Mouse (Mus musculus): ENCODE data around the gene Ska3.
"Not testable (repeated sequence)": the region's sequence is repeated elsewhere in the genome, so short reads cannot be mapped to it uniquely, and the experiment has no call there.

The Ska3 gene

DNA sequence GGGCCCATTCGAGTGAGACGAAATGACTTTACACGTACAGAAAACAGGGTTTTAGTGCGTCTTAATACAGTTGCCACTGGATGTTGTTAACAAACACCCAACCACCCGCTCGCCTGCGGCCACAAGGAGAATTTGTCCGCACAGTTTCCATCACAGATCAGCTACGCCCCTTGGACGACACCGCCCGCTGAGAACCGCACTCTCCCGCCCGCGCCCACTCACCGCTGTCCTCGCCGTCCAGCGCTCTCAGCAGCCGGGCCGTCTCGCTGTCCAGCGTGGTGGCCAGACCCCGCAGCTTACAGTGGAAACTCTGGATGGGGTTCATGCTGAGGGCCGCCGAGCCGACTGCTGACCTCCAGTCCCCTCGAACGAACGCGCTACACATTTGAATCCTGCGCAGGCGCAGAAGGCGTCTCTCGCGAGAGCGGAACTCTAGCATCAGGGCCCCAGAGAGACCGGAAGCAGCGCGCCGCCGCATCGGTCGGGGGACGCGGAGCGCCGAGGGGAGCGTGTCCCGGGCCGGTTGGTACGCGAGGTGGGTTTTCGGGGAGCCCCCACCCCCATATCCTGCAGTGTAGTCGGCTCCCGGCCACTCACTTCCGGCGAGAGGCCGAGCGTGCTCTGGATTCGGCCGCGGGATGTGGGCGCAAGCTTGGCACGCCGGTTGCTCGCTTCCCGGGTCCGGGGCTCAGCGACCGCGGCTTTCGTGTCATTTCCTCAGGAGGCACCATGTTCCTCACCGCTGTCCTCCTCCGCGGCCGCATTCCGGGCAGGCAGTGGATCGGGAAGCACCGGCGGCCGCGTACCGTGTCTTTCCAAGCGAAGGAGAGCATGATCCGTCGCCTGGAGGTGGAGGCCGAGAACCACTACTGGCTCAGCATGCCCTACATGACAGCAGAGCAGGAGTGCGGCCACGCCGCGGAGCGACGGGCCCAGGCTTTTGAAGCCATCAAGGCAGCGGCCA, at the start of gene Ska3, which contains the start of gene Mrpl57:
Gene Ska3, minus strand, starts transcription at position 398 of the 964 bp plus-strand sequence.
Gene Mrpl57, plus strand, starts transcription at position 447 of the 964 bp plus-strand sequence.
- DNase-seq (ENCODE audit: low read depth, low spot score), result peak; percentile 55

DNA sequence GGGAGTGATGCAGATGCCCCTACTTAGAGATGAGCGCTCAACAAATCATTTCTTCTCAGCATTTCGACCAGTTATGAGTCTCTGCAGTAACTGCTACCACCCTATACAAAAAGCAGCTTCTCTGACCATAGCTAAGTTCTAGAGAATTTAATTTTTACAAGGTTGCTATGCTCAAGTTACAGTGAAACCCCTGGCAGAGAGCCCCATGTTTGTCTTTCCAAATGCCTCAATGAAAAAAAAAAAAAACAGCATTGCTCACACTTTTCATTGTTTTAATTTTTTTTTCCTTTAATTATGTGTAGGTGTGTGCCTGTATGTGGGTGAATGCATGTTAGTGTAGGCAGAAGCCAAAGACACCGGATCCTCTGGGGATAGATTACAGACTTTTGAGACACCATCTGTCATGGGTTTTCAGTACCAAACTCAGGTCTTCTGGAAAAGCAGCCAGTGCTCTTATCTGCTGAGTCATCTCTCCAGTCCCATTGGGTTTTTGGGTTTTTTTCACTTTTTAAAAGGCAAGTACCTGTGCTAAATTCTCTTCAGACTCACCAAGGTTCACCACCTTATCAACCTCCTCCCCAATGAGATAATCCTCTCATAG, 40.8 kb upstream of the Ska3 start:
- DNase-seq (ENCODE audit: low read depth, low spot score), result peak; percentile 61

DNA sequence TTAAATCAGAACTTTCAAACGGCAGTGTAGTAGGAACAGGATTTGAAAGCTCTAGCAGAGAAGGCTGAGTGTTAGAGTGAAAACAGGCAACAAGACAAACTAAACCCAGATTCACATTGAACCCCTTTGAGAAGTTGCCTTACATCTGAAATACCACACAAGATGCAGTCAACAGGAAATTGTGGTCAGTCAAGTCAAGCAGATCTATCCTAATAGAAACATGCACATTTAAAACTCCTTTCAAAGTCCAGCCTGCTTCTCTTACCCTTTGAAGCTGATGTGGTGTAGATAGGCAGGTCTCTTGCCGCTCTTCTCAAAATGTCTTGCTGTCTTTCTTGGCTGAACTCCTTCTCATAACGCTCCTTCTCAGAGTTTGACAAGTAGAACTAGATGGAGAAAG, 39.3 kb upstream of the Ska3 start:
- no peak for DNase-seq (ENCODE audit: low read depth, low spot score)

GRCm38 (mm10) chr14:57863129-57863528, 37.1 kb upstream of the Ska3 start:
- no peak for DNase-seq (ENCODE audit: low read depth, low spot score)

- DNase-seq (ENCODE audit: low read depth, low spot score), result no peak
Measured at GRCm38 (mm10) chr14:57861987-57862412, 36.0 kb upstream of the Ska3 start.

GRCm38 (mm10) chr14:57859520-57859919, 33.5 kb upstream of the Ska3 start:
- no peak for DNase-seq (ENCODE audit: low read depth, low spot score)

DNA sequence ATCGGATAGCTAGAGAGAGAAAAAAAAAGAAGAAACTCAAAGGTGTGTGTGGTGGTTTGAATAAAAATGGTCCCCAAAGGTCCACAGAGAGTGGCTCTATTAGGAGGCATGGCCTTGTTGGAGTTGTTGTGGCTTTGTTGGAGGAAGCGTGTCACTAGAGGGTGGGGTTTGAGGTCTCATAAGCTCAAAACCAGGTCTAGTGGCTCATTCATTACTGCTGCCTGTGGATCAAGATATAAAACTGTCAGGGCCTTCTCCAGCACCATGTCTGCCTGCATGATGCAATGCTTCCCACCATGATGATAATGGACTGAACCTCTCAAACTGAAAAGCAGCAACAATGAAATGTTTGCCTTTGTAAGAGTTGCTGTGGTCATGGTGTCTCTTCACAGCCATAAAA, 32.6 kb upstream of the Ska3 start:
- no peak for DNase-seq (ENCODE audit: low read depth, low spot score)

DNA sequence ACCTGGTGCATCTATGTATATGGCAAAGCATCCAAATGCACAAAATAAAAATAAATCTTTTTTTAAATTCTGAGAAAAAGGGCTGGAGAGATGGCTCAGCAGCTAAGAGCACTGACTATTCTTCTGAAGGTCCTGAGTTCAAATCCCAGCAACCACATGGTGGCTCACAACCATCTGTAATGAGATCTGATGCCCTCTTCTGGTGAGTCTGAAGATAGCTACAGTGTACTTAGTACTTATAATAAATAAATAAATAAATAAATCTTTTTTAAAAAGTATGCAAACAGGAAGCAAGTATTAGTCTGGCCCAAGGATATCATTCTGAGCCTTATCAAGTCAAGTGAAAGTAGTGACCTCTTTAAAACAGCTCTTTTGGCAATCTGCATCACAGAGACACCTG, 30.1 kb upstream of the Ska3 start:
- DNase-seq (ENCODE audit: low read depth, low spot score), result not testable (repeated sequence)

DNA sequence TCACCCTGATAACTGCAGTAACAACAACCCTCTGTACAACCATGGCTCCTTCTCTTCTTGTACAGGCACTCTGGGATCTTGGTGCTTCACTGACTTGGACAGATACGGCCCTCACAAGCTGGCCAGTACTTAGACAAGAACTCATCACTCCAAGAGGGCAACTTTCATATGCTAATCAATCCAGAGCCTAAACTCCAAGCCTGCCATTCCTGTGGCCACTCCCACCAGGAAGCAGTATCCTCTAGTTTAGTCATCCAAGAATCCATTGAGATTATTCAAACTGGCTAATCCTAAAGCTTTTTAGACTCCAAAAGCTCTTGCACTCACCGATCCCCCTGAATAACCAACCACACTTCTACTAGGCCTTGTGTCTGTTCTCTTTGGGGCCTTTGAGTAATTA, 27.0 kb upstream of the Ska3 start:
- DNase-seq (ENCODE audit: low read depth, low spot score), result no peak

- no peak for DNase-seq (ENCODE audit: low read depth, low spot score)
Measured at GRCm38 (mm10) chr14:57850330-57850729, 24.3 kb upstream of the Ska3 start.

DNA sequence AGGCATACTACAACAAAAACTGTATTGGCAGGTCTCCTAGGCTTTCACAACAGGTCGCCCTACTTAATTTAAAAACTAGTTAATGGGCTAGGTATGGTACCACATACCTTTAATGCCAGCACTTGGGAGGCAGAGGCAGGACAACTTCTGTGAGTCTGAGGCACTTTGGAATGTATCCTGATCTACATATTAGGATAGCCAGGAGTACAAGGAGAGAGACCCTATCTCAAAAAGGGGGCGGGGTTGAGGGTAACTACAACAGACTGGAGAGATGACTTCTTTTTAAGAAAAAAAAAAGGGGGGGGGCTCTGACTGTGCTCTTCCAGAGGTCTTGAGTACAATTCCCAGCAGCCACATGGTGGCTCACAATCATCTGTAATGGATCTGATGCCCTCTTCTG, 22.7 kb upstream of the Ska3 start:
- no peak for DNase-seq (ENCODE audit: low read depth, low spot score)

- not testable (repeated sequence) for DNase-seq (ENCODE audit: low read depth, low spot score)
Measured at GRCm38 (mm10) chr14:57848061-57848460, 22.1 kb upstream of the Ska3 start.

DNA sequence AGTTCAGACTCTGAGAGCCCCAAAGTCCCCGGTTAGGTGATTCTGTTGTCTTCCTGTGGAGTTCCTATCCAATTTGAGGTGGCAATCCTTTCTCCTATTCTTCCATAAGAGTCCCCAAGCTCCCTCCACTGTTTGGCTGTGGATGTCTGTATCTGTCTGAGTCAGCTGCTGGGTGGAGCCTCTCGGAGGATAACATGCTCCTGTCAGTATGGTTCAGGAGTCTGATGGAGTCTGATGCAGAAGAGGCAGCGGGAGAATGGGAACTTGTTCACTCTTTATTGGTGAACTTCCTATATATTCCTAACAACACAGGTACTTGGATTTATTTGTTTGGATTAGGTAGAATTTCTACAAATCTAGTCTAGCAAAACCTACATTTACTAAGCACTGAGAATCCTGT, 18.6 kb upstream of the Ska3 start:
- no peak for DNase-seq (ENCODE audit: low read depth, low spot score)

GRCm38 (mm10) chr14:57835157-57835556, 9.2 kb upstream of the Ska3 start:
- DNase-seq (ENCODE audit: low read depth, low spot score), result no peak

DNA sequence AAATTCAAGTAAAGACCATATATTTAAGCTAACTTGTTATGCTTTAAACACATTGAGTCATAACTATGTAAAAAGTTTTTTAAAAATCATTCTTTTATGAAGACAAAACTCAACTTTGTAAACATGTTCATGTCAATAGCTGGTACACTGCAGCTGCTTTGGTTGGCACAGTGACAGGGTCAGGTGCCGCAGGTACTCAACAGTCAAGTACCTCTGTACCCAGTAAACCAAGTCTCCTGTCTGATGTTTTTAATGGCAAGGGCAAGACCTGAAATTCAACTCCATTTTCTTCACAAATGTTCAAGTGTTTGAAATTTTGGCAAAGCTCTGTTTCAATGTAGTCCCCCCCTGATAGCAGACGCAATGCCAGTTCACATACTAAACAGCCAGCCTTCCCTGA, 7.5 kb upstream of the Ska3 start:
- no peak for DNase-seq (ENCODE audit: low read depth, low spot score)

GRCm38 (mm10) chr14:57827284-57827683, 1.3 kb upstream of the Ska3 start:
- no peak for DNase-seq (ENCODE audit: low read depth, low spot score)

DNA sequence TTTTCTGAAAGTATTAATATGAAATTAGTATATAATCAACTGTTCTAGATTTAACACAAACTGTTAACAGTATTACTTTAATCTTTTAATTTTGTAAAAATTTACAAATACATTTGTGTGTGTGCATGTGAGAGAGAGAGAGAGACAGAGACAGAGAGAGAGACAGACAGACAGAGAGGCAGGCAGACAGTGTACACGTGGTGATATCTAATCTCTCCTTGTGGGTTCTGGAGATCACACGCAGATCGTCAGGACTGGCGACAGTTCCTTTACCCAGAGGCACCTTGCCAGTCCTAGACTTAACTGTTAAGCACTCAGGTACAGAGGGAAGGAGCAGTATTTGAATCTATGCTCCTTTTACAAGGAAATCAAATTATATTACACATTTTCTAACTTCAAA, 5.1 kb downstream of the Ska3 start:
- no peak for DNase-seq (ENCODE audit: low read depth, low spot score)

DNA sequence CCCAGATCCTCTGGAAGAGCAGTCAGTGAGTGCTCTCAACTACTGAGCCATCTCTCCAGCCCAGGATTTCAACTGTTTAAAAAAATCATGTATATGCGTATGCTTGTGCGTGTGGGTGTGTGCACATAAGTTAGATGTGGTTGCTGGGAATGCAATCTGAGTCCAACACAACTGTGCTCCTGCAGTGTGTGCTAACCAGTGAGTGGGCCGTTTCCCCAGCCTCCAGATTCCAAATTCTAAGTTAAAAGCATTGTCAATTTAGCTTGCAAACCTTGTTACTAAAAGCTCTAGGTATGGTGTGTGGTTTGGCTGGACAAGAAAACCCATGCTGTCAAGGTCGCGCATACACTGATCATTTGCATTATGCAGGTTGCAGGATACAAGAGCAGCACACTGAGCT, 14.1 kb downstream of the Ska3 start:
- DNase-seq (ENCODE audit: low read depth, low spot score), result no peak

DNA sequence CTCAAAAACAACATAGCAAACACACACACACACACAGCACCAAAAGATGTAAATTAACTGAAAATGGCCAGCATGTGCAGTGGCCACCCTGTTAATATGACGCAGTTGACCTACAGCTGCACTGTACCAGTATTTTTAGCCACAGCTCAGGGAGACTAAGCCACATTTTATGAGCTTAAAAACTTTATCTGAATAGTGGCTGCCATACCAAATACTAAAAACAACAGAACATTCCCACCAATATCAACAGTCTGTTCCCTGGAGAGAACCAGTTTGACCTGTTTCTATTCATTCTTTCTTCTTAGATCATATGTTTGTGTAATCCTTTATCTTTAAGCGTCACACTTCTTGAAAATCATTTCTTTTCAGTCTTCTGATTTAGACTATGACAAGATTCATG, 15.1 kb downstream of the Ska3 start:
- no peak for DNase-seq (ENCODE audit: low read depth, low spot score)

DNA sequence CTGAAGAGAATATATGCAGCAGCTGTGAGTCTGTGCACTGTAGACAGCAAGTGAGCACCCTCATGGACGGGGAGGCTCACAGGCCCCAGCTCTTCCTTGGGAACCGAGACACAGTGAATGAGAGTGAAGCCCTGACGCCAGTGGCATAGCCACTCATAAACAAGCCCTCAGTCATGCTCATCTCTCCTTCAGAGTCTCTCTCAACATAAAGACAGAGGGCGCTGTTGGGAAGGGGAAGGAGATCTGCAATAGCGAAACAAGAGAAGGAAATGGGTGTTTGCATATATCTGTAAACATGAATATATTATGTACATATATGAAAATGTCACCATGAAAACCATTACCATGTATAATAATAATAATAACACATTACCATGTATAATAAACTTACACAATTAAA, 17.4 kb downstream of the Ska3 start:
- DNase-seq (ENCODE audit: low read depth, low spot score), result no peak

DNA sequence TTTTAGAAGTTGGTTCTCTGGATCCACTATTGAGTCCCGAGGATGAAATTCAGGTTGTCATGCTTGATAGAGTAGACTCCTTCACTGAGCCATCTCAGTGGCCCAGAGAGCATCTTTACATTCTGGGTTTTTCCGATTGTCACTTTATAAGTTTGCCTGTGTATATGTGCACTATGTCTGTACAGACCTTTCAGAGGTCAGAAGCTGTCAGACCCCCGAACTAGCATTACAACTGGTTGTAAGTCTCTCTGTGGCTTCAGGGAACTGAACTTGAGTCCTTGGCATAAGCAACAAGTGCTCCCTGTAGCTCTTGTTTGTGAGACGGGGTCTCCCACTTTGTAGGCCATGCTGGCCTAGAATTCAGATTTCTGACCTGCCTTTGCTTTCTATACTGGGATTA, 22.3 kb downstream of the Ska3 start:
- no peak for DNase-seq (ENCODE audit: low read depth, low spot score)

- peak; percentile 96 for DNase-seq (ENCODE audit: low read depth, low spot score)
Measured at GRCm38 (mm10) chr14:57797991-57798931, 27.7 kb downstream of the Ska3 start, which contains the start of gene Sap18. Gene Sap18, plus strand, starts transcription at chr14:57798180.
